27 mouse cellular contexts compared by ENCODE assay signal in the genomic region with DNA sequence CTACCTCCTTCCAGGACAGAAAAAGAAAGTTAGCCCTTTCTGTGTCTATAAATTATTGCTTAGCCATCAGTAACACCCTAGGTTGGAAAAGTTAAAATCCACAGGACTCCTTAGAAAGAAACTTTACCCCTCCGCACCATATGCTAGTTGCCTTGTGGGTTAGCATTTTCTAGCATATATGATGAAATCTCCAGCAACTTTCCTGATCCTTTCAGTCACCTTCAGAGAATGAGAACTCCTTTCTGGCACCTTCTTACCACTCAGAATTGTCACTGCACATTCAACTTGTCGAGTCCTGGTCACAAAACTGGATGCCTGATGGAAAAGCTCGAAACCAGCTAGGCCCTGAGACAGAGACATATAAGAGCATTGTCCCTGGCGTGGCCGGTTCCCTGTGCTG. TPM values are rescaled to one million over a fixed set of nuclear protein-coding genes. Genes with fewer than 3 reads are reported as not detected.
"Had no signal": no experiment of that assay in that cellular context is flagged by ENCODE, and none has a peak within 500 bp of the region (broad histone marks: within the 10 kb centered on the region; RNA-seq: fewer than 3 reads in every experiment).

No protein-coding gene starts in this region.

- H3K9ac ChIP-seq: heart, embryonic 13.5 days; heart, embryonic 15.5 days; hindbrain, embryonic 13.5 days; hindbrain, embryonic 15.5 days; kidney, embryonic 15.5 days; limb, embryonic 13.5 days; limb, embryonic 15.5 days; liver, embryonic 12.5 days; liver, embryonic 14.5 days had no signal

- H3K27ac ChIP-seq: gastrocnemius, adult 2 months; heart, embryonic 13.5 days; heart, embryonic 15.5 days; hindbrain, embryonic 13.5 days; hindbrain, embryonic 15.5 days; hindbrain, postnatal 0 days; kidney, embryonic 15.5 days; kidney, postnatal 0 days; limb, embryonic 15.5 days; liver, embryonic 12.5 days; liver, embryonic 14.5 days had no signal

- H3K9me3 ChIP-seq: heart, embryonic 13.5 days; heart, embryonic 15.5 days; hindbrain, embryonic 13.5 days; hindbrain, embryonic 15.5 days; kidney, embryonic 15.5 days; limb, embryonic 13.5 days; limb, embryonic 15.5 days; liver, embryonic 12.5 days had no signal

- DNase-seq: gastrocnemius, adult 2 months; gastrocnemius, postnatal 10 days; gastrocnemius, postnatal 25 days; heart, adult 18-20 months; heart, postnatal 14 days; heart, postnatal 36 days; kidney, adult 11 months; kidney, adult 2 months; kidney, adult 9 months; kidney, postnatal 14 days; kidney, postnatal 36 days; layer of hippocampus, postnatal 36 days had no signal

- H3K4me3 ChIP-seq: gastrocnemius, adult 2 months; heart, embryonic 13.5 days; heart, embryonic 15.5 days; hindbrain, embryonic 13.5 days; hindbrain, embryonic 15.5 days; kidney, embryonic 15.5 days; limb, embryonic 13.5 days; limb, embryonic 15.5 days; liver, embryonic 12.5 days had no signal

- H3K27me3 ChIP-seq: heart, embryonic 13.5 days; heart, embryonic 15.5 days; hindbrain, embryonic 13.5 days; hindbrain, embryonic 15.5 days; kidney, embryonic 15.5 days; limb, embryonic 13.5 days; limb, embryonic 15.5 days; liver, embryonic 12.5 days had no signal

- H3K4me1 ChIP-seq: heart, embryonic 15.5 days; liver, embryonic 12.5 days had no signal

- H3K36me3 ChIP-seq: heart, embryonic 13.5 days; heart, embryonic 15.5 days; hindbrain, embryonic 13.5 days; hindbrain, embryonic 15.5 days; kidney, embryonic 15.5 days; limb, embryonic 13.5 days; limb, embryonic 15.5 days; liver, embryonic 12.5 days had no signal

- H3K4me2 ChIP-seq: heart, embryonic 11.5 days; heart, embryonic 13.5 days; heart, embryonic 15.5 days; hindbrain, embryonic 13.5 days; hindbrain, embryonic 15.5 days; kidney, embryonic 15.5 days; limb, embryonic 13.5 days; limb, embryonic 15.5 days; liver, embryonic 12.5 days had no signal

- ATAC-seq: hindbrain, postnatal 0 days; intestine, embryonic 16.5 days; liver, embryonic 12.5 days had no signal

RNA-seq across cellular contexts. Expression of gene Glrb, which starts 19.1 kb away (rescaled TPM):
- total RNA-seq: hematopoietic stem cell, adult 5-6 weeks; liver, adult 2 months had no signal
- polyA plus RNA-seq: liver, adult 2 months had no signal
